Mouse (Mus musculus) thymus, postnatal 36 days (tissue): ENCODE results near the gene Sh2d1b2.

Experiments
- DNase-seq, 2 experiments: peaks; one replicate each; pipeline ENCODE4 v3.0.0; 2022; ENCODE audit warnings: mixed read lengths in 2 of 2

Gene Sh2d1b2

GRCm38 (mm10) chr1:170282415-170283129, 50.0 kb downstream of the Sh2d1b2 start:
- DNase-seq: no peak

GRCm38 (mm10) chr1:170292239-170292951, 59.8 kb downstream of the Sh2d1b2 start:
- DNase-seq: no peak

GRCm38 (mm10) chr1:170293257-170293656, 60.7 kb downstream of the Sh2d1b2 start:
- no peak for DNase-seq

- DNase-seq: no peak
Observed at GRCm38 (mm10) chr1:170294786-170295570, 62.4 kb downstream of the Sh2d1b2 start.

GRCm38 (mm10) chr1:170299496-170299895, 66.9 kb downstream of the Sh2d1b2 start:
- no peak for DNase-seq

- no peak for DNase-seq
Observed at GRCm38 (mm10) chr1:170301686-170302085, 69.1 kb downstream of the Sh2d1b2 start.

- no peak for DNase-seq
Observed at GRCm38 (mm10) chr1:170302456-170302855, 69.9 kb downstream of the Sh2d1b2 start.

- DNase-seq: no peak
Observed at GRCm38 (mm10) chr1:170303103-170303502, 70.6 kb downstream of the Sh2d1b2 start.
